Mouse (Mus musculus): ENCODE results near the gene Gtf2ird2. TPM values are rescaled to one million over a fixed set of nuclear protein-coding genes. Genes with fewer than 3 reads are reported as not detected.
A peak's percentile ranks its signal among the peaks of the same experiment; 100 is the strongest.

The Gtf2ird2 gene
- 5.3 and 6.5 TPM in 2 replicates for polyA plus RNA-seq (2014; fragmentation: Nextera tagmentation; extraction: Ambion mirVana)

DNA sequence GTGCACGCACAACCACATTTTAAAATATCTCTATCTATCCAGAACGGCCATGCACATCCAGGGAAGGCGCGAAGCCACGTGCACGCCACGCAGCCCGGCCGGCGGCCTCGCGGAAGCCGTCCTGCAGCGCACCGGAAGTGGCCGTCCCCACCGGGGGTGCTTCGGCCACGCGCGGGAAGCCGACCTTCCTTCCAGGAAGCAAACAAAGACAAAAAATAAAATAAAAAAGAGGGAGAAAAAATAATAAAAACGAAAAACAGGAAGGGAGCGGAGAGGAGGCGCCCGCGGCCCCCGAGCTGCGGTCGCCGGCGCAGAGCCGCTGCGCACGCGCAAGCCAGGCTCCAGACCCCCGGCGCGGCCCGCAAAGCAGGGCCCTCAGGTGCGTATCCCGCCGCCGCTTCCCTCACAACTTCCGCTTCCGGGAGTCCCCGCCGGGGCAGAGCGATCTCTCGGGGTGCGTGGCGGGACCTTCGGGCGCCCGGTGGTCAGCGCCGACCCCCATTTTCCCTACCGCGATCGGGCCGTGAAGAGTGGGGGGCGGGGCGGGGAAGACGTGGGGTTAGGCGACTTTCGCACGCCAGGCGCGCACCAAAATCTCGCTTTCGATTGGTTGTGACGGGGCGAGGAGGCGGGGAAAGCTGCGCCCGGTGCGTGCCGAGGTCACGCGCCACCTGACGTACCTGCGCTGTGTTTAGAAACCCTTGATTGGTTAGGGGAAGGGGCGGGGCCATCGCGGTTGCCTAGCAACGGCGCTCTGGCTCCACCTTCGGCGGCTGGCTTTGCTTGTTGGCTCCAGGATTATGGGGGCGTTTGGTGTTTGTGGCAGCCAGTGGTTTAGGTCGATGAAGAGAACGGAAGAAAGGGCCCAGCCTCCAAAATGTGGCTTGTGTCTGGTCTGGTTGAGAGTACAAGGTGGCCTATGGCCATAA is at the start of gene Gtf2ird2:
TSS of gene Gtf2ird2 (plus strand) at position 140 of the 929 bp plus-strand sequence.
- under 1% methylated on average over 92 of the region's 92 CpGs for WGBS (ENCODE audit: insufficient replicate concordance)
- peak; percentile 97 for ATAC-seq (replicated peaks; ENCODE audit: insufficient number of reproducible peaks, low FRiP score, low TSS enrichment)
- Histone ChIP-seq H3K27me3 (ENCODE audit: control insufficient read depth, insufficient read depth, low read length) (no peaks in the 10 kb centered on the region), H3K4me2 (peak within 1 kb of the TSS; percentile 87), H3K4me1 (ENCODE audit: control insufficient read depth, insufficient read depth, low read length) (peaks cover 10% of the 10 kb centered on the region; the same call in 1 of the 2 replicates), H3K9ac (ENCODE audit: low read depth, low read length) (peak within 1 kb of the TSS; percentile 94), H3K36me3 (ENCODE audit: control insufficient read depth, insufficient read depth, low read length) (no peaks in the 10 kb centered on the region), H3K27ac (ENCODE audit: low read depth, low read length) (peak within 1 kb of the TSS; percentile 94), H3K4me3 (ENCODE audit: low read depth, low read length) (peak within 1 kb of the TSS; percentile 78), H3K9me3 (replicated peaks; ENCODE audit: control insufficient read depth, low read length) (no peaks in the 10 kb centered on the region)

DNA sequence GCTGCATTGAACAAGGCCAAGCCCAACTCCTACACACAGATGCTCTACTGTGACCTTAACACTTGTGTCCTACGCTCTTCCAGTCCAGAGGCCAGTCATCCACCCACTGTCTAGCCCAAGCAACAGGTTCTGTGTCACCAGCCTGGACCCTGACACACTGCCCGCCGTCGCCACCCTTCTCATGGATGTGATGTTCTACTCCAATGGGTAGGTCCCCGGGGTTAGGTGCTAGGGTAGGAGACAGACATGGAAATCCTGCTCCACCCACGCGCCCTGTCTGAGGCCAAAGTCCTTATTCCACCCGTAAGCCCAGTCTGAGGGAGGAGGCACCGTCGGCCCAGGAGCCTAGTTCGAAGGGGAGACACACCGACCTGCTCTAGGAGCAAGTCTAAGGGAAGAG is 47.8 kb upstream of the Gtf2ird2 start:
- 82% methylated on average over 12 of the region's 12 CpGs for WGBS (ENCODE audit: insufficient replicate concordance)
- Histone ChIP-seq H3K9ac (ENCODE audit: low read depth, low read length) (no peak overlapping the region), H3K4me2 (no peak overlapping the region), H3K4me3 (ENCODE audit: low read depth, low read length) (no peak overlapping the region), H3K27ac (ENCODE audit: low read depth, low read length) (no peak overlapping the region), H3K4me1 (ENCODE audit: control insufficient read depth, insufficient read depth, low read length) (no peaks in the 10 kb centered on the region), H3K9me3 (replicated peaks; ENCODE audit: control insufficient read depth, low read length) (no peaks in the 10 kb centered on the region), H3K27me3 (ENCODE audit: control insufficient read depth, insufficient read depth, low read length) (no peaks in the 10 kb centered on the region), H3K36me3 (ENCODE audit: control insufficient read depth, insufficient read depth, low read length) (no peaks in the 10 kb centered on the region)
- no peak for ATAC-seq (replicated peaks; ENCODE audit: insufficient number of reproducible peaks, low FRiP score, low TSS enrichment)

DNA sequence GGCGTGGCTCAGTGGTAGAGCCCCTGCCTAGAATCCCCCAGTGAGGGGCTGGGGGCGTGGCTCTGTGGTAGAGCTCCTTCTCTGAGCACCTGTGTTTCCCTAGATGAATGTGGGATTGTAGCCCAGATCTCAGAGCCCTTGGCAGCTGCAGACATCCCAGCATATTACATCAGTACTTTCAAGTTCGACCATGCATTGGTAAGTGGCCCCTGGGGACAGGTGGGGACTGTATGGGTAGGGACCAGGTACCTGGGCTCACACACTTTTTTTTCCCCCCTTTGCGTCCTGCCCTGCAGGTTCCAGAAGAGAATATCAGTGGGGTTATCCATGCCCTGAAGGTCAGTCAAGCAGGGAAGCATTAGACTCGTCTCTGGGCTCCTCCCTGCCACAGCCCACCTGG is 45.9 kb upstream of the Gtf2ird2 start:
- no peak overlapping the region for H3K4me3 ChIP-seq (ENCODE audit: low read depth, low read length)
- no peaks in the 10 kb centered on the region for H3K9me3 ChIP-seq (replicated peaks; ENCODE audit: control insufficient read depth, low read length)
- 78% methylated on average over 5 of the region's 5 CpGs for WGBS (ENCODE audit: insufficient replicate concordance)
- H3K27me3 ChIP-seq (ENCODE audit: control insufficient read depth, insufficient read depth, low read length) = no peaks in the 10 kb centered on the region
- H3K4me2 ChIP-seq = no peak overlapping the region
- no peaks in the 10 kb centered on the region; the same call in 1 of the 2 replicates for H3K36me3 ChIP-seq (ENCODE audit: control insufficient read depth, insufficient read depth, low read length)
- H3K9ac ChIP-seq (ENCODE audit: low read depth, low read length) = no peak overlapping the region
- H3K27ac ChIP-seq (ENCODE audit: low read depth, low read length) = no peak overlapping the region
- no peak for ATAC-seq (replicated peaks; ENCODE audit: insufficient number of reproducible peaks, low FRiP score, low TSS enrichment)
- H3K4me1 ChIP-seq (ENCODE audit: control insufficient read depth, insufficient read depth, low read length) = no peaks in the 10 kb centered on the region

DNA sequence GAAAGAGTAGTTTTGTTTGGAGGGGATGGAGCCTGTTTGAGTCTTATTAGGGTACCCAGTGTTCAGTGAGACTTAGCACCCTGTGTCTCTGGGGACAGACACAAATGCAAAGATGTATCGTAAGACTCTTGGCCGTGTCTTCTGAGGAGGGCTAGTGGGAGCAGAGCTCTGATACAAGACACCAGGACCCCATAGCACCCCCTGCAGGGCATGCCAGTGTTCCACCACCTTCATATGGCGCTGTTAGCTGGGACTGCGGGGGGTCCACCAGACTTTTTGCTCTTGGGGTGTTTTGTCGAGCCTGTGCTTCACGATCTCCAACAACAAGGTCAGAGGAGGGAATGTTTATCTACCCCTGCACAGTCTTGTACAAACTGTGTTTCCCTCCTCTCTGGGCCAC is 44.4 kb upstream of the Gtf2ird2 start:
- no peaks in the 10 kb centered on the region; the same call in 1 of the 2 replicates for H3K36me3 ChIP-seq (ENCODE audit: control insufficient read depth, insufficient read depth, low read length)
- ATAC-seq (replicated peaks; ENCODE audit: insufficient number of reproducible peaks, low FRiP score, low TSS enrichment) = no peak
- no peak overlapping the region for H3K9ac ChIP-seq (ENCODE audit: low read depth, low read length)
- H3K4me2 ChIP-seq = no peak overlapping the region
- H3K4me1 ChIP-seq (ENCODE audit: control insufficient read depth, insufficient read depth, low read length) = no peaks in the 10 kb centered on the region
- no peaks in the 10 kb centered on the region for H3K9me3 ChIP-seq (replicated peaks; ENCODE audit: control insufficient read depth, low read length)
- H3K4me3 ChIP-seq (ENCODE audit: low read depth, low read length) = no peak overlapping the region
- H3K27me3 ChIP-seq (ENCODE audit: control insufficient read depth, insufficient read depth, low read length) = no peaks in the 10 kb centered on the region
- H3K27ac ChIP-seq (ENCODE audit: low read depth, low read length) = no peak overlapping the region
- 78% methylated on average over 6 of the region's 6 CpGs for WGBS (ENCODE audit: insufficient replicate concordance)

DNA sequence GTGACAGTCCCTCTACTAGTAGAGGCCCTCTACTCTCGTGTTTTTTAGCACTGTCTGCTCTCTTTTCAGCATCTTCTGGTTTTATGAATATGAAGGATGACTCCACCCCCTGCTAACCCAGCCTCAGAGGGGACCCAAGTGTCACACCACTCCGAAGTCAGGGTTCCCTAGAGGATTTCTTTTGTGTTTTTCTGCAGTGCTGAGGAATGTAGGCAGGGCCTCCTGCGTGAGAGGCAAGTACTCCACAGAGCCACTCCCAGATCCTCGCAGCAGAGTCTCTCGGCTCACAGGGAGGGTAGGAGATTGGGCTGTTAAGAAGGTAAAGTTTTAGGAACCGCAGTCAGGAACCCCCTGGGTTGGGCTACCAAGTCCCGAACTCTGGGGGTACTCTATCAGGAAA is 42.6 kb upstream of the Gtf2ird2 start:
- no peak overlapping the region for H3K4me3 ChIP-seq (ENCODE audit: low read depth, low read length)
- WGBS (ENCODE audit: insufficient replicate concordance) = 66% methylated on average over 7 of the region's 7 CpGs
- H3K4me1 ChIP-seq (ENCODE audit: control insufficient read depth, insufficient read depth, low read length) = no peaks in the 10 kb centered on the region
- H3K27ac ChIP-seq (ENCODE audit: low read depth, low read length) = no peak overlapping the region
- H3K4me2 ChIP-seq = no peak overlapping the region
- H3K27me3 ChIP-seq (ENCODE audit: control insufficient read depth, insufficient read depth, low read length) = no peaks in the 10 kb centered on the region
- no peak for ATAC-seq (replicated peaks; ENCODE audit: insufficient number of reproducible peaks, low FRiP score, low TSS enrichment)
- H3K9me3 ChIP-seq (replicated peaks; ENCODE audit: control insufficient read depth, low read length) = peaks cover 4% of the 10 kb centered on the region; the same call in 1 of the 2 replicates
- no peak overlapping the region for H3K9ac ChIP-seq (ENCODE audit: low read depth, low read length)
- H3K36me3 ChIP-seq (ENCODE audit: control insufficient read depth, insufficient read depth, low read length) = no peaks in the 10 kb centered on the region; the same call in none of the 2 replicates

DNA sequence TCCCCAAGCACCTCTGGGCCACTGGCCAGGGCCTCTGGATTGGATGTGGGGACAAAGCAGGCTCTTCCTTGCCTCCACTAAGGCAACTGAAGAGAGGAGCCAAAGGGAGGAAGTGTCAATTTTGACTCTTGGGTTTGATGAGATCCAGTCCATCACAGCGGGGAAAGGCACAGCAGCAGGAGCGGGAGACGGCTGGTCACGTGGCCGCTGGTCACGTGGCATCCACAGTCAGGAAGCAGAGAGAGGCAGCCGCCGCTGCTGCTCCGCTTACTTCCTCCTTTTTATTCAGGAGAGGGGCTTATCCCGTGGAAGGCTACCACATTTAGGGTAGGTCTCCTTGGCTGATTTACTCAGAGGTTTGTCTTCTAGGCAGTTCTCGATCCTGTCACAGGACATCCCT is 41.4 kb upstream of the Gtf2ird2 start:
- no peak overlapping the region for H3K4me3 ChIP-seq (ENCODE audit: low read depth, low read length)
- H3K9ac ChIP-seq (ENCODE audit: low read depth, low read length) = no peak overlapping the region

DNA sequence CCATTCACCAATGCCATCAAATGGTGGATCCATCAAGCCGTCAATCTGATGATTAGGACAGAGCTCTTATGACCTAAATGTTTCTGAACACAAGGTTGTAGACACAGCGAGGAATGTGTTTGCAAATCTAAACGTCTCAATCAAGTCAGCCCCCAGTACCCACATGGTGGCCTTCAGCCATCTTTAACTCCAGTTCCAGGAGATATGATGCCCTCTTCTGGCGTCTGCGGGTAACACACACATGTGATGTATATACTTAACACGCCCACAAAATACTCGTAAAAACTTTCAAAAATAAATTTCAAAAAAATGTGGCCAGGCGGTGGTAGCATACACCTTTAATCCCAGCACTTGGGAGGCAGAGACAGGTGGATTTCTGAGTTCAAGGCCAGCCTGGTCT is 38.8 kb upstream of the Gtf2ird2 start:
- Histone ChIP-seq H3K36me3 (ENCODE audit: control insufficient read depth, insufficient read depth, low read length) (peaks cover 4% of the 10 kb centered on the region), H3K27me3 (ENCODE audit: control insufficient read depth, insufficient read depth, low read length) (no peaks in the 10 kb centered on the region), H3K9ac (ENCODE audit: low read depth, low read length) (no peak overlapping the region), H3K9me3 (replicated peaks; ENCODE audit: control insufficient read depth, low read length) (peaks cover 4% of the 10 kb centered on the region; the same call in 1 of the 2 replicates), H3K4me2 (no peak overlapping the region), H3K27ac (ENCODE audit: low read depth, low read length) (no peak overlapping the region), H3K4me1 (ENCODE audit: control insufficient read depth, insufficient read depth, low read length) (no peaks in the 10 kb centered on the region; the same call in 1 of the 2 replicates), H3K4me3 (ENCODE audit: low read depth, low read length) (no peak overlapping the region)
- ATAC-seq (replicated peaks; ENCODE audit: insufficient number of reproducible peaks, low FRiP score, low TSS enrichment) = no peak
- 90% methylated on average over 8 of the region's 8 CpGs for WGBS (ENCODE audit: insufficient replicate concordance)

More for the DNA sequence above, 41.4 kb upstream of the Gtf2ird2 start:
- ATAC-seq (replicated peaks; ENCODE audit: insufficient number of reproducible peaks, low FRiP score, low TSS enrichment) = no peak
- 62% methylated on average over 11 of the region's 11 CpGs for WGBS (ENCODE audit: insufficient replicate concordance)
- no peak overlapping the region for H3K4me2 ChIP-seq
- no peak overlapping the region for H3K27ac ChIP-seq (ENCODE audit: low read depth, low read length)
- no peaks in the 10 kb centered on the region; the same call in none of the 2 replicates for H3K36me3 ChIP-seq (ENCODE audit: control insufficient read depth, insufficient read depth, low read length)
- no peaks in the 10 kb centered on the region; the same call in 1 of the 2 replicates for H3K4me1 ChIP-seq (ENCODE audit: control insufficient read depth, insufficient read depth, low read length)
- H3K9me3 ChIP-seq (replicated peaks; ENCODE audit: control insufficient read depth, low read length) = peaks cover 4% of the 10 kb centered on the region; the same call in 1 of the 2 replicates
- H3K27me3 ChIP-seq (ENCODE audit: control insufficient read depth, insufficient read depth, low read length) = no peaks in the 10 kb centered on the region

DNA sequence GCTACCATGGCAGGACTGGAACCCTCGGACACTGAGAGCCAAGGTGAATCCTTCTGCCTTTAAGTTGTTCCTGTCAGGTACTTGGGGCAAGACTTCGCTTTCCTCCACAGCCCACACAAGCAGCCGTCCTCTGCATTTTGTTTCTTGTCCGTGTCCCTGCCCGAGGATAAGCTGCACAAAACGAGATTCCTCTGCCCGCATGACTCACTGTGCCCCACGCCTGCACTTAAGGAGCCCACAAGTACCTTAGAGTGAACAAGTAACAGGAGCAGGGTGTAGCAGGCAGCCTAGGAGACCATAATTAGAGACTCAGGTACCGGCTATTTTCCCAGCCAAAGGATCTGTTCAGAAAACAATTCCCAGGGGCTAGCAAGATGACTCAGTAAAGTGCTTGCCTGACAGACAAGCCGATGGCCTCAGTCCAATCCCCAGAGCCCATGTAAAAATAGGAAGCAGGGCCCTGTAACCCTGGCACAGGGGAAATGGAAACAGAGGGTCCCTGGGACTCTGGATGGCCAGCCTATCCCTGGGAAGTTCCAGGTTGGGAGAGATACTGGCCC is 36.5 kb upstream of the Gtf2ird2 start:
- H3K27me3 ChIP-seq (ENCODE audit: control insufficient read depth, insufficient read depth, low read length) = no peaks in the 10 kb centered on the region
- 71% methylated on average over 10 of the region's 10 CpGs for WGBS (ENCODE audit: insufficient replicate concordance)
- no peak overlapping the region for H3K9ac ChIP-seq (ENCODE audit: low read depth, low read length)
- H3K9me3 ChIP-seq (replicated peaks; ENCODE audit: control insufficient read depth, low read length) = peaks cover 4% of the 10 kb centered on the region; the same call in 1 of the 2 replicates
- no peak overlapping the region for H3K4me3 ChIP-seq (ENCODE audit: low read depth, low read length)
- peaks cover 18% of the 10 kb centered on the region for H3K36me3 ChIP-seq (ENCODE audit: control insufficient read depth, insufficient read depth, low read length)
- no peak for ATAC-seq (replicated peaks; ENCODE audit: insufficient number of reproducible peaks, low FRiP score, low TSS enrichment)
- no peak overlapping the region for H3K27ac ChIP-seq (ENCODE audit: low read depth, low read length)
- no peaks in the 10 kb centered on the region; the same call in 1 of the 2 replicates for H3K4me1 ChIP-seq (ENCODE audit: control insufficient read depth, insufficient read depth, low read length)
- H3K4me2 ChIP-seq = no peak overlapping the region
